Mouse (Mus musculus) bone marrow macrophage, adult 2 months (primary cell): ENCODE measurements at regions not wholly inside any gene's neighbourhood (a gene's known extent, or its start where the extent isn't known, plus 50 kb on each side); places are given as distances from the start of the nearest gene placed in this dataset.

ENCODE experiments used
- CTCF ChIP-seq: IDR thresholded peaks from 2 replicates; pipeline ENCODE4 v1.5.1; 2012; ENCODE audit warnings: low read depth, mild to moderate bottlenecking, low read length, moderate library complexity
- POLR2A ChIP-seq: IDR thresholded peaks from 2 replicates; pipeline ENCODE4 v1.6.1; 2012; ENCODE audit warnings: mild to moderate bottlenecking, low read depth, low read length, borderline replicate concordance

DNA sequence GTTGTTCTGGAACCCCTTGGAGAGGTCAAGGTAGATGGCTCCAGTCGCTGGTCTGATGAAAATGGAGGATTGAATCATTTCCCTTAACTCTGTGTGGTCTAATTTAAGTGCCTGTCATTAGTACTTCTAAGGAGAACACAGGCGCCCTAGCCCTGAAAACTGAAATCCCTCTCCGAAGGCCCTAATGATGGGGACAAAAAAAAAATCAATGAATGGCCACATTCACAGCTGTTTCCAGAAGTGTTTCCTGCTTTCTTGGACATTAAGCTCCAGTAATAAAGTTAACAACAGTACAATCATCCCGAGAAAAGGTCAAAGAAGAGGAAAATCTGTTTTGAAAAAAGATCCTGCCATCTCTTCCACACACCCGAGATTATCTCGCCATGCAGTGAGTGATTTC, 174.1 kb upstream of the Jmjd1c start:
- TF ChIP-seq CTCF: no peak
- TF ChIP-seq POLR2A: no peak
